Mouse (Mus musculus): ENCODE measurements around the gene Fmnl1. TPM values are rescaled to one million over a fixed set of nuclear protein-coding genes. Genes with fewer than 3 reads are reported as not detected.

Gene Fmnl1
- polyA plus RNA-seq (2015; fragmentation: Nextera tagmentation; extraction: Ambion mirVana) = 1.5 and 4.6 TPM in 2 replicates

GRCm38 (mm10) chr11:103170494-103171285 lies at the start of gene Fmnl1:
TSS of gene Fmnl1 (plus strand) at chr11:103171107.
- H3K9ac ChIP-seq = peak within 1 kb of the TSS; percentile 72
- ATAC-seq (replicated peaks; ENCODE audit: insufficient number of reproducible peaks, insufficient read depth, low FRiP score, low read depth) = no peak
- H3K27me3 ChIP-seq = peaks cover 31% of the 10 kb centered on the region
- peak within 1 kb of the TSS; percentile 96 for H3K4me2 ChIP-seq
- no peaks in the 10 kb centered on the region for H3K9me3 ChIP-seq (replicated peaks)
- no peaks in the 10 kb centered on the region for H3K36me3 ChIP-seq
- peak within 1 kb of the TSS; percentile 39; the same call in 1 of the 2 replicates for H3K27ac ChIP-seq
- 2% methylated on average over 59 of the region's 84 CpGs for WGBS
- H3K4me3 ChIP-seq = peak within 1 kb of the TSS; percentile 65
- peaks cover 28% of the 10 kb centered on the region for H3K4me1 ChIP-seq (replicated peaks)

GRCm38 (mm10) chr11:103131701-103132575 lies 39.0 kb upstream of the Fmnl1 start, which contains the start of gene Hexim2:
TSS of gene Hexim2 (plus strand) at chr11:103132429.
- Histone ChIP-seq H3K4me1 (replicated peaks) (peaks cover 35% of the 10 kb centered on the region), H3K9ac (peak within 1 kb of the TSS; percentile 96), H3K4me3 (peak within 1 kb of the TSS; percentile 77)

GRCm38 (mm10) chr11:103132576-103133455 lies 38.1 kb upstream of the Fmnl1 start:
- Histone ChIP-seq H3K27me3 (no peaks in the 10 kb centered on the region), H3K9me3 (replicated peaks) (no peaks in the 10 kb centered on the region), H3K27ac (peak overlapping the region; percentile 96), H3K4me1 (replicated peaks) (peaks cover 35% of the 10 kb centered on the region), H3K36me3 (no peaks in the 10 kb centered on the region), H3K9ac (peak overlapping the region; percentile 96), H3K4me2 (peak overlapping the region; percentile 76), H3K4me3 (peak overlapping the region; percentile 77)
- ATAC-seq (replicated peaks; ENCODE audit: insufficient number of reproducible peaks, insufficient read depth, low FRiP score, low read depth) = peak; percentile 90
- under 1% methylated on average over 58 of the region's 58 CpGs for WGBS

More at GRCm38 (mm10) chr11:103131701-103132575, 39.0 kb upstream of the Fmnl1 start, which contains the start of gene Hexim2:
- Histone ChIP-seq H3K4me2 (peak within 1 kb of the TSS; percentile 76), H3K27me3 (no peaks in the 10 kb centered on the region), H3K27ac (peak within 1 kb of the TSS; percentile 96), H3K36me3 (no peaks in the 10 kb centered on the region), H3K9me3 (replicated peaks) (no peaks in the 10 kb centered on the region)
- ATAC-seq (replicated peaks; ENCODE audit: insufficient number of reproducible peaks, insufficient read depth, low FRiP score, low read depth) = peak; percentile 51
- under 1% methylated on average over 39 of the region's 39 CpGs for WGBS

- 55% methylated on average over 6 of the region's 6 CpGs for WGBS
These were observed 37.3 kb upstream of the Fmnl1 start for GRCm38 (mm10) chr11:103133456-103134185.

GRCm38 (mm10) chr11:103134221-103134620 lies 36.7 kb upstream of the Fmnl1 start:
- no peaks in the 10 kb centered on the region for H3K9me3 ChIP-seq (replicated peaks)
- no peaks in the 10 kb centered on the region for H3K36me3 ChIP-seq
- WGBS = 63% methylated on average over 3 of the region's 3 CpGs
- H3K4me1 ChIP-seq (replicated peaks) = peaks cover 35% of the 10 kb centered on the region
- peak overlapping the region; percentile 83; the same call in 1 of the 2 replicates for H3K27ac ChIP-seq
- H3K27me3 ChIP-seq = no peaks in the 10 kb centered on the region
- H3K4me2 ChIP-seq = peak overlapping the region; percentile 76
- no peak for ATAC-seq (replicated peaks; ENCODE audit: insufficient number of reproducible peaks, insufficient read depth, low FRiP score, low read depth)
- H3K4me3 ChIP-seq = no peak overlapping the region
- H3K9ac ChIP-seq = no peak overlapping the region

More at GRCm38 (mm10) chr11:103133456-103134185, 37.3 kb upstream of the Fmnl1 start:
- ATAC-seq (replicated peaks; ENCODE audit: insufficient number of reproducible peaks, insufficient read depth, low FRiP score, low read depth) = no peak
- peak overlapping the region; percentile 76 for H3K4me2 ChIP-seq
- no peaks in the 10 kb centered on the region for H3K36me3 ChIP-seq
- no peaks in the 10 kb centered on the region for H3K9me3 ChIP-seq (replicated peaks)
- peak overlapping the region; percentile 46 for H3K9ac ChIP-seq
- H3K4me3 ChIP-seq = peak overlapping the region; percentile 77
- H3K27ac ChIP-seq = peak overlapping the region; percentile 83
- peaks cover 35% of the 10 kb centered on the region for H3K4me1 ChIP-seq (replicated peaks)
- no peaks in the 10 kb centered on the region for H3K27me3 ChIP-seq

- Histone ChIP-seq H3K9ac (no peak overlapping the region), H3K9me3 (replicated peaks) (no peaks in the 10 kb centered on the region), H3K36me3 (no peaks in the 10 kb centered on the region), H3K4me1 (replicated peaks) (peaks cover 29% of the 10 kb centered on the region), H3K27ac (no peak overlapping the region), H3K4me2 (no peak overlapping the region), H3K4me3 (no peak overlapping the region), H3K27me3 (no peaks in the 10 kb centered on the region)
- no peak for ATAC-seq (replicated peaks; ENCODE audit: insufficient number of reproducible peaks, insufficient read depth, low FRiP score, low read depth)
- WGBS = 63% methylated on average over 8 of the region's 8 CpGs
These were observed 34.8 kb upstream of the Fmnl1 start for GRCm38 (mm10) chr11:103136039-103136577.

- no peak overlapping the region for H3K4me2 ChIP-seq
- no peak for ATAC-seq (replicated peaks; ENCODE audit: insufficient number of reproducible peaks, insufficient read depth, low FRiP score, low read depth)
- H3K27me3 ChIP-seq = no peaks in the 10 kb centered on the region
- no peak overlapping the region for H3K9ac ChIP-seq
- no peak overlapping the region for H3K4me3 ChIP-seq
- H3K4me1 ChIP-seq (replicated peaks) = peaks cover 39% of the 10 kb centered on the region
- H3K27ac ChIP-seq = peak overlapping the region; percentile 82
- no peaks in the 10 kb centered on the region for H3K36me3 ChIP-seq
- H3K9me3 ChIP-seq (replicated peaks) = no peaks in the 10 kb centered on the region
- WGBS = 82% methylated on average over 14 of the region's 14 CpGs
These were observed 30.8 kb upstream of the Fmnl1 start for GRCm38 (mm10) chr11:103139951-103140762.

GRCm38 (mm10) chr11:103140763-103141100 lies 30.2 kb upstream of the Fmnl1 start:
- WGBS = 40% methylated on average over 6 of the region's 6 CpGs
- Histone ChIP-seq H3K9ac (no peak overlapping the region), H3K4me2 (no peak overlapping the region), H3K36me3 (no peaks in the 10 kb centered on the region), H3K4me1 (replicated peaks) (peaks cover 39% of the 10 kb centered on the region), H3K27me3 (no peaks in the 10 kb centered on the region), H3K4me3 (no peak overlapping the region), H3K27ac (peak overlapping the region; percentile 82), H3K9me3 (replicated peaks) (no peaks in the 10 kb centered on the region)
- ATAC-seq (replicated peaks; ENCODE audit: insufficient number of reproducible peaks, insufficient read depth, low FRiP score, low read depth) = peak; percentile 3; the same call in 1 of the 2 replicates

- Histone ChIP-seq H3K27ac (peak overlapping the region; percentile 82), H3K9me3 (replicated peaks) (no peaks in the 10 kb centered on the region), H3K4me1 (replicated peaks) (peaks cover 39% of the 10 kb centered on the region), H3K9ac (no peak overlapping the region), H3K4me2 (0 out of 2 replicates have a peak overlapping the region, but pooled peaks have one; percentile 24), H3K27me3 (no peaks in the 10 kb centered on the region), H3K36me3 (no peaks in the 10 kb centered on the region), H3K4me3 (no peak overlapping the region)
- WGBS = 29% methylated on average over 11 of the region's 11 CpGs
- ATAC-seq (replicated peaks; ENCODE audit: insufficient number of reproducible peaks, insufficient read depth, low FRiP score, low read depth) = peak; percentile 58
These were observed 29.6 kb upstream of the Fmnl1 start for GRCm38 (mm10) chr11:103141101-103141943.

Data from heart, embryonic 15.5 days (tissue).